Mouse (Mus musculus) kidney, adult 2 months (tissue): Measurements from ENCODE around the gene Enpp1.

ENCODE experiments used
- CTCF ChIP-seq: fragments of 200-500 bp; conservative IDR thresholded peaks from 2 replicates; pipeline ENCODE4 v1.5.1; 2011; ENCODE audit warnings: low read depth, mild to moderate bottlenecking, control low read depth, low read length, moderate library complexity, mixed read lengths; ENCODE audit not compliant: insufficient read depth, insufficient read length
- POLR2A ChIP-seq: fragments of 200-500 bp; IDR thresholded peaks from one replicate; pipeline ENCODE4 v1.6.1; 2011; ENCODE audit warnings: low read depth, low read length, control low read depth

DNA sequence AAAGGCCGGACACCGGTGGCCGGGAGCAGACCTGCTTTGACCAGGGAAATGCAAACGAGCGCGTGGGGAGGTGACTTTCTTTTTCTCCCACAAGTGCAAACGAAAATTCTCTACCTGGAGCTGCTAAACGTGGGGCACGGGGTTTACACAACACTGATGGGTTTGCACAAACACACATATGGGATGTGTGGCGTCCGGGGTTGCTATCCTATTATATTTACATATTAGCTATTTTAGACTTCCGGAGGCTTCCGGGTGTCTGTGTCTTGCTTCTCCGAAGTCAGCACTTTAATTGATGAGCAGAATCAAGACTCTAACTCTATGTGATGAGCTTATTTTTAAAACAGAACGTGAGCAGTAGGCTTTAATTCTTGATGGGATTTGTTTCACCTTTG lies 405 bp upstream of the Enpp1 start:
- TF ChIP-seq POLR2A (no peak), CTCF (no peak)
